Mouse (Mus musculus) heart, embryonic 13.5 days (tissue): ENCODE results near the gene Camsap3. TPM values are rescaled to one million over a fixed set of nuclear protein-coding genes. Genes with fewer than 3 reads are reported as not detected.

Experiments used
- ATAC-seq: fragments of 200-750 bp; cut with Nextera tagmentation; 2 replicates; pipeline ENCODE4 v1.8.0; 2017; ENCODE audit warnings: moderate TSS enrichment; ENCODE audit not compliant: insufficient number of reproducible peaks, low FRiP score, low TSS enrichment; ENCODE audit errors: extremely low read depth
- H3K27ac ChIP-seq: fragments of 300-500 bp; sonication (generic); replicated peaks from 2 replicates; pipeline ENCODE4 v1.5.1; 2015; ENCODE audit warnings: moderate library complexity, mild to moderate bottlenecking, inconsistent platforms
- H3K27me3 ChIP-seq: fragments of 300-500 bp; sonication (generic); replicated peaks from 2 replicates; pipeline ENCODE4 v1.6.1; 2015; ENCODE audit warnings: mild to moderate bottlenecking, inconsistent platforms
- H3K36me3 ChIP-seq: fragments of 300-500 bp; sonication (generic); 2 replicates; pipeline ENCODE4 v1.6.1; 2015; ENCODE audit warnings: mild to moderate bottlenecking, inconsistent platforms
- H3K4me1 ChIP-seq: fragments of 300-500 bp; sonication (generic); 2 replicates; pipeline ENCODE4 v1.6.1; 2015; ENCODE audit warnings: inconsistent platforms
- H3K4me2 ChIP-seq: fragments of 300-500 bp; sonication (generic); 2 replicates; pipeline ENCODE4 v1.6.1; 2015; ENCODE audit warnings: inconsistent platforms, mild to moderate bottlenecking, moderate library complexity
- H3K4me3 ChIP-seq: fragments of 300-500 bp; sonication (generic); 2 replicates; pipeline ENCODE4 v1.5.1; 2015; ENCODE audit warnings: moderate library complexity, mild to moderate bottlenecking, inconsistent platforms
- H3K9ac ChIP-seq: fragments of 300-500 bp; sonication (generic); 2 replicates; pipeline ENCODE4 v1.6.1; 2015; ENCODE audit warnings: inconsistent platforms, mild to moderate bottlenecking, moderate library complexity
- H3K9me3 ChIP-seq: fragments of 300-500 bp; sonication (generic); 2 replicates; pipeline ENCODE4 v1.6.1; 2016; ENCODE audit warnings: inconsistent platforms
- WGBS: fragments of 180-500 bp; shearing (Covaris S2); methylation state at CpG from one replicate; pipeline ENCODE4 v1.1.7; 2015; ENCODE audit warnings: mixed read lengths; 5-methylcytosine and 5-hydroxymethylcytosine counted together
- polyA plus RNA-seq: library from polyadenylated mRNA; unstranded; fragments of >200 nt; fragmentation: Nextera tagmentation; extraction: Ambion mirVana; gene quantifications from 2 replicates; pipeline ENCODE4 v1.2.1, GENCODE M21; 2015

Gene Camsap3
- polyA plus RNA-seq, 1 experiment from 2014 or later = 1.9 TPM

DNA sequence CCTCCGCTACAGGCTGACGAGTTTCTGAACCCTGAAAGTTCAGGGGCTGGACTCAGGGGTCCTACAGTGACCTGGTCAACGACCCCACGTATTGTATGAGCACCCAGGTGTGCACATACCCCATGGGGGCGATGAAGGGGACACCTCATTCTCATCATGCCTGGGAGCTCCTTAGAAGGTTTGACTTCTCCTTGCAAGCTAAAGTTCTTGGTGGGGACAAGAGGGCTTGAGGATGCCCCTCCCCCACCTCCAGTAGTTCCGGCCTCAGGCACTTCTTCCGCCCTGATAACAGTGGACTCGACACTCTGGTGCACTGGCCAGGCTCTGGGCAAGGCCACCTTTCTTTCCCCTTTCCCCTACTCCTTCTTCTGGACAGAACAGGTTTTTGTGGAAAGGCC is 44.4 kb downstream of the Camsap3 start:
- peak overlapping the region; percentile 90 for H3K4me2 ChIP-seq
- ATAC-seq = no peak
- H3K9ac ChIP-seq = peak overlapping the region; percentile 83
- H3K27ac ChIP-seq = no peak overlapping the region
- peak overlapping the region; percentile 75 for H3K4me3 ChIP-seq
- H3K36me3 ChIP-seq = peaks cover 26% of the 10 kb centered on the region
- WGBS = 13% methylated on average over 8 of the region's 8 CpGs
- H3K4me1 ChIP-seq = peaks cover 7% of the 10 kb centered on the region
- H3K27me3 ChIP-seq = peaks cover 19% of the 10 kb centered on the region
- H3K9me3 ChIP-seq = no peaks in the 10 kb centered on the region

DNA sequence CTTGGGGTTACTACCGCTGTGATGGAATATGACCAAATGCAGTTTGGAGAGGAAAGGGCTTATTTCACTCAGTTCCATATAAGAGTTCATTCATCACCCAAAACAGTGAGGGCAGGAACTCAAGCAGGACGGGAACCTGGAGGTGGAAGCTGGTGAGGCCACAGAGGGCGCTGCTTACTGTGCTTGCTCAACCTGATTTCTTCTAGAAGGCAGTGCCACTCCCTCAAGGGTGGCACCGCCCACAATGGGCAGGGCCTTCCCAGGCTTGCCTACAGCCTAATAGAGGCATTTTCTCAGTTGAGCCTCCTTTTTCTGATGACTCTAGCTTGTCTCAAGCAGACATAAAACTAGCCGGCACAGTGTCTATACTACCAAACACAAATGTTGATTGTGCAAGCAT is 58.7 kb downstream of the Camsap3 start:
- Histone ChIP-seq H3K4me3 (no peak overlapping the region), H3K27ac (no peak overlapping the region), H3K27me3 (0 out of 2 replicates have a peak, but pooled peaks cover 4% of the 10 kb centered on the region), H3K4me1 (no peaks in the 10 kb centered on the region), H3K9me3 (no peaks in the 10 kb centered on the region), H3K9ac (no peak overlapping the region), H3K4me2 (no peak overlapping the region), H3K36me3 (peaks cover 10% of the 10 kb centered on the region; the same call in 1 of the 2 replicates)
- 19% methylated on average over 5 of the region's 5 CpGs for WGBS
- no peak for ATAC-seq

GRCm38 (mm10) chr8:3646824-3647531 is 59.9 kb downstream of the Camsap3 start:
- H3K9me3 ChIP-seq = no peaks in the 10 kb centered on the region
- H3K27me3 ChIP-seq = 0 out of 2 replicates have a peak, but pooled peaks cover 4% of the 10 kb centered on the region
- H3K4me1 ChIP-seq = no peaks in the 10 kb centered on the region
- no peak for ATAC-seq
- 72% methylated on average over 6 of the region's 6 CpGs for WGBS
- no peak overlapping the region for H3K4me3 ChIP-seq
- H3K4me2 ChIP-seq = no peak overlapping the region
- no peak overlapping the region for H3K9ac ChIP-seq
- peaks cover 7% of the 10 kb centered on the region; the same call in 1 of the 2 replicates for H3K36me3 ChIP-seq
- H3K27ac ChIP-seq = no peak overlapping the region

DNA sequence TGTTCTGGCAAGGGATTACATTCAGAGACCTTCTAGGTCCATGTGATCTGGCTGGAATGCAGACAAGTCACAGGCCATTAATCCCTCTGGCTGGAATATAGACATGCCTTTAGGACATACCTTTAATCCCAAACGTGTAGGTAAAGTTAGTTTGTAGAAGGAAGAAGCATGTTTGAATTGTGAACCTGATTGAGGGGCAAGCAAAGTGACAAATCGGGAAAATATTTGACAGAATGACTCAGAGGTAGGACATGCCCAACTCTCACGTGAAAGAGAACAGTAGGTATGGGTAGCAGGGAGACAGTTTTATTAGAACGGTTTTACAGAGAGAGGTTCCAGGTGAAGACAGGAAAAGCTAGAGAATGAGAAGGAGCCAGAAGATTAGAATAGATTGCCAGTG is 60.5 kb downstream of the Camsap3 start:
- ATAC-seq = no peak

GRCm38 (mm10) chr8:3648268-3648667 is 61.2 kb downstream of the Camsap3 start:
- 0 out of 2 replicates have a peak, but pooled peaks cover 4% of the 10 kb centered on the region for H3K27me3 ChIP-seq
- no peak for ATAC-seq
- H3K4me1 ChIP-seq = no peaks in the 10 kb centered on the region
- no peak overlapping the region for H3K4me3 ChIP-seq
- no peak overlapping the region for H3K4me2 ChIP-seq
- no peaks in the 10 kb centered on the region for H3K36me3 ChIP-seq
- no peak overlapping the region for H3K27ac ChIP-seq
- H3K9me3 ChIP-seq = no peaks in the 10 kb centered on the region
- no peak overlapping the region for H3K9ac ChIP-seq
- WGBS = 64% methylated on average over 2 of the region's 2 CpGs

More for the DNA sequence above, 60.5 kb downstream of the Camsap3 start:
- WGBS = 70% methylated on average over 4 of the region's 4 CpGs
- no peak overlapping the region for H3K4me2 ChIP-seq
- no peak overlapping the region for H3K4me3 ChIP-seq
- no peak overlapping the region for H3K9ac ChIP-seq
- peaks cover 4% of the 10 kb centered on the region; the same call in 1 of the 2 replicates for H3K36me3 ChIP-seq
- H3K27ac ChIP-seq = no peak overlapping the region
- H3K9me3 ChIP-seq = no peaks in the 10 kb centered on the region
- no peaks in the 10 kb centered on the region for H3K4me1 ChIP-seq
- H3K27me3 ChIP-seq = 0 out of 2 replicates have a peak, but pooled peaks cover 4% of the 10 kb centered on the region

- 53% methylated on average over 1 of the region's 1 CpGs for WGBS
- no peak overlapping the region for H3K27ac ChIP-seq
- 0 out of 2 replicates have a peak, but pooled peaks cover 7% of the 10 kb centered on the region for H3K27me3 ChIP-seq
- H3K9ac ChIP-seq = no peak overlapping the region
- no peak overlapping the region for H3K4me3 ChIP-seq
- H3K4me1 ChIP-seq = no peaks in the 10 kb centered on the region
- no peaks in the 10 kb centered on the region for H3K36me3 ChIP-seq
- no peak for ATAC-seq
- H3K9me3 ChIP-seq = no peaks in the 10 kb centered on the region
- H3K4me2 ChIP-seq = peak overlapping the region; percentile 35
Measured at GRCm38 (mm10) chr8:3648990-3649389, 61.9 kb downstream of the Camsap3 start.

DNA sequence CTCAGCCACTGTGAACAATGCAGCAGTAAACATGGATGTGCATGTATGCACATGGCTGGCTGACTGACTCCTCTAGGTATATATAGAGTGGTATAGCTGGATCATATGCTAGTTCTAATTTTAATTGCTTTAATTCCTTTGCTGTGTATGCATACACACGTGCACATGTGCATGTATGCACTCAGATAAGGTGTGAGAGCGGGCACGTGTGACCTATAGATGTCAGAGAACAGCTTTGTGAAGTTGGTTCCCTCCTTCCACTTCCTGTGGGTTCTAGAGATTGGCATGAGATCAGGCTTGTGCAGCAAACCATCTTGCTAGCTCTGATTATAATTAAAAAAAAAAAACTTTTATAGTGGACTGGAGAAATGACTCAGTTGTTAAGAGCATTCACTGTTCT is 65.8 kb downstream of the Camsap3 start:
- WGBS = 58% methylated on average over 3 of the region's 3 CpGs
- peaks cover 20% of the 10 kb centered on the region for H3K27me3 ChIP-seq
- H3K4me3 ChIP-seq = no peak overlapping the region
- no peak overlapping the region for H3K9ac ChIP-seq
- no peaks in the 10 kb centered on the region for H3K36me3 ChIP-seq
- no peak overlapping the region for H3K27ac ChIP-seq
- no peak overlapping the region for H3K4me2 ChIP-seq
- no peak for ATAC-seq
- no peaks in the 10 kb centered on the region for H3K9me3 ChIP-seq
- no peaks in the 10 kb centered on the region for H3K4me1 ChIP-seq

DNA sequence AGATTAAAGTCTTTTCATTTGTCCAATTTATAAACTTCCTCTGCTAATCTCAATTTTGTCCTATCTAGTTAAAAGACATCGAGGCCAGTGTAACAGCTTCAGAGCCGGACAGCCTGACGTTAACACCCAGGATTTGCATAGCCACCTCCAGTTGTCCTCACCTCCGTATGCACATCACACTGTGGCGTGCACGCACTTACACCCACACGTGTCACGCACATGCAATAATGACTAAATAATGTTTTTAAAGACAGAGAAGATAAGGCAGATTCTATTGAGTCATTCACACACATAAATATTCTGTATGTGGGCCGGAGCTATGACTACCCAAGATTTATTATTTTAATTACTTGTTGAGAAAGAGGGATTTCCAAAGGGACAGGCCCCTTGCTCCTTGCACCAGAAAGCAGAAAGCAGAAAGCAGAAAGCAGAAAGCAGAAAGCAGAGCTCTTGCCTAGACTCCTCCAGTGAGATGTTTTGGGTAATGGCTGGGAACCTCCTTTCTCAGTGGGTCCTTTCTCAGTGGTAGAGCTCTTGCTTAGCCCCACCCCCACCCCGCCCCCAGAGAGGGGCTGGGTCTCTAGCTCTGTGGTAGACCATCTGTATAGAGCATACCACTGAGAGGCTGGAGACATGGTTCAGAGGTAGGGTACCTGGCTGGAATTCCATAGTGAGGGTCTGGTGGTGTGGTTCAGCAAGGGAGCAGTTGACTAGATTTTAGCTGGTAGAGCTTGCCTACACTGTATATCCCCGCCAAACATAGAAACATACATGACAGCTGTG is 67.8 kb downstream of the Camsap3 start:
- H3K9me3 ChIP-seq = no peaks in the 10 kb centered on the region
- H3K4me3 ChIP-seq = no peak overlapping the region
- H3K27ac ChIP-seq = no peak overlapping the region
- H3K27me3 ChIP-seq = peaks cover 22% of the 10 kb centered on the region
- WGBS = 63% methylated on average over 11 of the region's 11 CpGs
- no peak; the same call in 1 of the 2 replicates for ATAC-seq
- no peaks in the 10 kb centered on the region for H3K36me3 ChIP-seq
- H3K4me2 ChIP-seq = no peak overlapping the region
- no peak overlapping the region for H3K9ac ChIP-seq
- no peaks in the 10 kb centered on the region for H3K4me1 ChIP-seq

GRCm38 (mm10) chr8:3655526-3655925 is 68.4 kb downstream of the Camsap3 start, which contains the start of gene Retn:
TSS of gene Retn (plus strand) at chr8:3655770.
- no peak within 1 kb of the TSS for H3K4me3 ChIP-seq
- no peaks in the 10 kb centered on the region for H3K4me1 ChIP-seq
- H3K36me3 ChIP-seq = no peaks in the 10 kb centered on the region
- no peaks in the 10 kb centered on the region for H3K9me3 ChIP-seq
- no peak within 1 kb of the TSS for H3K27ac ChIP-seq
- WGBS = 54% methylated on average over 3 of the region's 3 CpGs
- H3K4me2 ChIP-seq = no peak within 1 kb of the TSS
- H3K9ac ChIP-seq = no peak within 1 kb of the TSS
- no peak for ATAC-seq
- peaks cover 22% of the 10 kb centered on the region for H3K27me3 ChIP-seq

- Histone ChIP-seq H3K27ac (no peak overlapping the region), H3K9me3 (no peaks in the 10 kb centered on the region), H3K36me3 (no peaks in the 10 kb centered on the region), H3K27me3 (peaks cover 22% of the 10 kb centered on the region), H3K4me3 (no peak overlapping the region), H3K4me2 (no peak overlapping the region), H3K9ac (no peak overlapping the region), H3K4me1 (no peaks in the 10 kb centered on the region)
- ATAC-seq = no peak
- 27% methylated on average over 7 of the region's 7 CpGs for WGBS
Measured at GRCm38 (mm10) chr8:3656725-3657381, 69.8 kb downstream of the Camsap3 start.
